Mouse (Mus musculus) c-Kit-positive CD71-positive TER-119-negative erythroid progenitor cells, embryonic 14.5 days (primary cell): Measurements from ENCODE around the gene Oprd1.

ENCODE experiments used
- DNase-seq: peaks from one replicate; pipeline ENCODE4 v3.0.0-alpha.2; 2013; ENCODE audit warnings: low read depth

The Oprd1 gene

GRCm38 (mm10) chr4:132079555-132080275, 64.6 kb downstream of the Oprd1 start:
- no peak for DNase-seq

GRCm38 (mm10) chr4:132078296-132078714, 66.0 kb downstream of the Oprd1 start:
- no peak for DNase-seq

- DNase-seq: peak; percentile 93
Measured at GRCm38 (mm10) chr4:132077445-132077844, 66.8 kb downstream of the Oprd1 start.

GRCm38 (mm10) chr4:132076480-132077405, 67.5 kb downstream of the Oprd1 start:
- peak; percentile 96 for DNase-seq

- no peak for DNase-seq
Measured at GRCm38 (mm10) chr4:132075796-132076195, 68.5 kb downstream of the Oprd1 start.

- DNase-seq: peak; percentile 99
Measured at GRCm38 (mm10) chr4:132074933-132075769, 69.1 kb downstream of the Oprd1 start, which contains the start of gene Epb41. Epb41 (minus strand) TSS chr4:132075321.

GRCm38 (mm10) chr4:132074077-132074932, 70.0 kb downstream of the Oprd1 start, which contains the start of gene Gm10300:
Gm10300 (plus strand) TSS chr4:132074697.
- DNase-seq: no peak

- no peak for DNase-seq
Measured at GRCm38 (mm10) chr4:132072946-132073345, 71.3 kb downstream of the Oprd1 start.

GRCm38 (mm10) chr4:132072156-132072555, 72.1 kb downstream of the Oprd1 start:
- no peak for DNase-seq

GRCm38 (mm10) chr4:132071674-132072073, 72.6 kb downstream of the Oprd1 start:
- no peak for DNase-seq

GRCm38 (mm10) chr4:132067938-132068235, 76.4 kb downstream of the Oprd1 start:
- DNase-seq: no peak

GRCm38 (mm10) chr4:132067112-132067937, 77.0 kb downstream of the Oprd1 start:
- no peak for DNase-seq

GRCm38 (mm10) chr4:132066101-132066773, 78.0 kb downstream of the Oprd1 start:
- no peak for DNase-seq

GRCm38 (mm10) chr4:132065578-132065977, 78.7 kb downstream of the Oprd1 start:
- no peak for DNase-seq

GRCm38 (mm10) chr4:132064550-132064949, 79.7 kb downstream of the Oprd1 start:
- no peak for DNase-seq

GRCm38 (mm10) chr4:132062934-132063884, 81.1 kb downstream of the Oprd1 start:
- DNase-seq: no peak

- DNase-seq: no peak
Measured at GRCm38 (mm10) chr4:132062289-132062688, 82.0 kb downstream of the Oprd1 start.
